Mouse (Mus musculus) cerebellum, adult 2 months (tissue): ENCODE measurements around the gene Sumo2. TPM values are rescaled to one million over a fixed set of nuclear protein-coding genes. Genes with fewer than 3 reads are reported as not detected.
"Not testable (repeated sequence)": the region's sequence is repeated elsewhere in the genome, so short reads cannot be mapped to it uniquely, and the experiment has no call there.

Source experiments
- DNase-seq, 2 experiments: peaks; one replicate each; pipeline ENCODE4 v3.0.0; 2021
- H3K27ac ChIP-seq: fragments of 200-500 bp; 2 replicates; pipeline ENCODE4 v1.5.1; 2012; ENCODE audit warnings: low read length, control low read depth, inconsistent platforms; ENCODE audit not compliant: insufficient read depth
- H3K27me3 ChIP-seq: fragments of 200-500 bp; 2 replicates; pipeline ENCODE4 v1.6.1; 2012; ENCODE audit warnings: inconsistent platforms, mild to moderate bottlenecking, low read length, moderate library complexity; ENCODE audit not compliant: control insufficient read depth, insufficient read depth
- H3K4me1 ChIP-seq: fragments of 200-500 bp; 2 replicates; pipeline ENCODE4 v1.6.1; 2011; ENCODE audit warnings: low read length; ENCODE audit not compliant: control insufficient read depth, insufficient read depth
- H3K4me3 ChIP-seq: fragments of 200-500 bp; replicated peaks from 2 replicates; pipeline ENCODE3; 2011; ENCODE audit warnings: mild to moderate bottlenecking, low read depth, low read length, control low read depth; ENCODE audit not compliant: insufficient read depth
- CTCF ChIP-seq: fragments of 200-500 bp; IDR thresholded peaks from 2 replicates; pipeline ENCODE4 v1.5.1; 2011; ENCODE audit warnings: low read depth, mild to moderate bottlenecking, control low read depth, low read length, moderate library complexity, borderline replicate concordance; ENCODE audit not compliant: insufficient read depth
- POLR2A ChIP-seq: fragments of 200-500 bp; IDR thresholded peaks from 2 replicates; pipeline ENCODE4 v1.6.1; 2011; ENCODE audit warnings: low read length, control low read depth, borderline replicate concordance; ENCODE audit not compliant: insufficient read depth
- WGBS: fragments of 180-500 bp; shearing (Covaris S2); methylation state at CpG from one replicate; pipeline ENCODE4 v1.1.7; 2018; 5-methylcytosine and 5-hydroxymethylcytosine counted together
- polyA plus RNA-seq: library from polyadenylated mRNA; depleted of rRNA; stranded (reverse); fragments of >200 nt; gene quantifications from 2 replicates; pipeline ENCODE4 v1.2.3, GENCODE M21; 2012

Sumo2 gene
- polyA plus RNA-seq, 1 experiment, result 260 TPM

- 65% methylated on average over 2 of the region's 2 CpGs for WGBS
- Histone ChIP-seq H3K4me1 (peaks cover 8% of the 10 kb centered on the region; the same call in 1 of the 2 replicates), H3K27ac (no peak overlapping the region), H3K27me3 (no peaks in the 10 kb centered on the region), H3K4me3 (no peak overlapping the region)
- no peak for TF ChIP-seq POLR2A
- TF ChIP-seq CTCF, result no peak
- DNase-seq, result no peak
These were observed 28.0 kb downstream of the Sumo2 start for GRCm38 (mm10) chr11:115508061-115508460.

GRCm38 (mm10) chr11:115506586-115506985 lies 29.5 kb downstream of the Sumo2 start:
- Histone ChIP-seq H3K4me1 (peaks cover 6% of the 10 kb centered on the region; the same call in 1 of the 2 replicates), H3K4me3 (no peak overlapping the region), H3K27me3 (no peaks in the 10 kb centered on the region), H3K27ac (no peak overlapping the region)
- TF ChIP-seq POLR2A (no peak), CTCF (no peak)
- WGBS, result 71% methylated on average over 3 of the region's 3 CpGs
- DNase-seq, result no peak

GRCm38 (mm10) chr11:115502636-115503035 lies 33.4 kb downstream of the Sumo2 start:
- no peak overlapping the region for H3K4me3 ChIP-seq
- DNase-seq, result no peak
- TF ChIP-seq CTCF, result no peak
- TF ChIP-seq POLR2A, result no peak
- H3K27me3 ChIP-seq, result no peaks in the 10 kb centered on the region
- H3K27ac ChIP-seq, result no peak overlapping the region
- H3K4me1 ChIP-seq, result no peaks in the 10 kb centered on the region
- WGBS, result 94% methylated on average over 6 of the region's 6 CpGs

GRCm38 (mm10) chr11:115496559-115496958 lies 39.5 kb downstream of the Sumo2 start:
- not testable (repeated sequence) for H3K4me1 ChIP-seq, H3K4me3 ChIP-seq, H3K27me3 ChIP-seq, DNase-seq, H3K27ac ChIP-seq
- 86% methylated on average over 9 of the region's 9 CpGs for WGBS

GRCm38 (mm10) chr11:115492387-115492786 lies 43.7 kb downstream of the Sumo2 start:
- Histone ChIP-seq H3K4me3 (peak overlapping the region; percentile 92), H3K27ac (no peak overlapping the region), H3K4me1 (peaks cover 19% of the 10 kb centered on the region), H3K27me3 (no peaks in the 10 kb centered on the region)
- TF ChIP-seq CTCF, result no peak
- TF ChIP-seq POLR2A, result no peak
- no peak for DNase-seq
- WGBS, result 23% methylated on average over 6 of the region's 6 CpGs

- 1% methylated on average over 43 of the region's 43 CpGs for WGBS
- H3K4me3 ChIP-seq, result peak within 1 kb of the TSS; percentile 92
- no peaks in the 10 kb centered on the region for H3K27me3 ChIP-seq
- TF ChIP-seq POLR2A (peak; percentile 83), CTCF (peak; percentile 67)
- H3K27ac ChIP-seq, result peak within 1 kb of the TSS; percentile 26
- peak; percentile 88 for DNase-seq
- peaks cover 19% of the 10 kb centered on the region for H3K4me1 ChIP-seq
These were observed 44.6 kb downstream of the Sumo2 start, which contains the start of gene Nt5c for GRCm38 (mm10) chr11:115491356-115492083. Gene Nt5c (minus strand): TSS chr11:115491862.

GRCm38 (mm10) chr11:115490441-115491355 lies 45.4 kb downstream of the Sumo2 start:
- Histone ChIP-seq H3K4me3 (peak overlapping the region; percentile 92), H3K27me3 (no peaks in the 10 kb centered on the region), H3K4me1 (peaks cover 19% of the 10 kb centered on the region), H3K27ac (no peak overlapping the region)
- 14% methylated on average over 25 of the region's 25 CpGs for WGBS
- TF ChIP-seq CTCF, result no peak
- no peak for TF ChIP-seq POLR2A
- no peak for DNase-seq
